In the genomic region with DNA sequence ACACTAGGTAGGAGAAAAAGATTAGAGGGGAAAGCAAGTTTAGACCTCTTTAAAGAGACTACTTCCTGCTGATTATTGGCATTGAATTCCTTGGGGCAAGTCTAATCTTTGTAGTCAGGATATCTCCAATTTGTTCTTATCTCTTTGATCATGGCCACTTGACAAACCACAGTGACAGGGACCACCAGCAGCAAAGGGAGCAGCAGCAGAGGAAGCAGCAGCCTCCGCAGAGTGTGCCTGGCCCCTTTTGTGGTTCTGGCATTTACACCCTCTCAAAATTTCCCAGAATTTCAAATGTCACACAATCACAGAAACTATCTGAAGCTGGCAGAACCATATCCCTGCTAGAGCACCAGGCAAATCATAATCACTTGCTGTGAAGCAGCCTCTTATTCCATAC, we compare ENCODE assay signal across 25 mouse cellular contexts. TPM values are rescaled to one million over a fixed set of nuclear protein-coding genes. Genes with fewer than 3 reads are reported as not detected.
DNase-seq lines count a peak whose midpoint lies in the region; ATAC-seq lines count a peak whose summit lies in the region.
"Had no signal": no experiment of that assay in that cellular context is flagged by ENCODE, and none has a peak within 500 bp of the region (broad histone marks: within the 10 kb centered on the region; RNA-seq: fewer than 3 reads in every experiment).

No protein-coding gene starts in this region.

- no peak for DNase-seq in right cerebral cortex, postnatal 10 days (ENCODE audit: low spot score in 2 of 2)
- DNase-seq: adrenal gland, adult 2 months; adrenal gland, adult 8-10 months; adrenal gland, postnatal 10 days; adrenal gland, postnatal 14 days; adrenal gland, postnatal 25 days; adrenal gland, postnatal 36 days; B cell, adult 2 months; cerebellum, adult 11 months; cerebellum, adult 11-12 months; cerebellum, adult 18-20 months had no signal

- H3K36me3 ChIP-seq in kidney, embryonic 16.5 days (ENCODE audit: insufficient read depth, low read length), result no peaks in the 10 kb centered on the region
- H3K36me3 ChIP-seq: G1E had no signal

- no peak overlapping the region for H3K27ac ChIP-seq in kidney, embryonic 16.5 days (ENCODE audit: low read length)

- no peak overlapping the region for H3K9ac ChIP-seq in kidney, embryonic 16.5 days (replicated peaks; ENCODE audit: low read length)

- 69% methylated on average over 1 of the region's 1 CpGs for WGBS in kidney, embryonic 16.5 days

- H3K27me3 ChIP-seq in kidney, embryonic 16.5 days (ENCODE audit: insufficient read depth, low read length), result no peaks in the 10 kb centered on the region
- H3K27me3 ChIP-seq: CH12.LX had no signal

- ATAC-seq in common myeloid progenitor, adult 5-6 weeks (replicated peaks; ENCODE audit: low read depth, poor library complexity, severe bottlenecking), result peak; percentile 62
- ATAC-seq in granulocyte monocyte progenitor cell, adult 5-6 weeks (replicated peaks; ENCODE audit: poor library complexity, severe bottlenecking), result peak; percentile 65; the same call in 1 of the 2 replicates
- no peak for ATAC-seq in kidney, embryonic 16.5 days (ENCODE audit: low FRiP score, low TSS enrichment)
- ATAC-seq: activated CD4-positive, CD25-positive, alpha-beta regulatory T cell, adult 4 months; CD4-positive, CD25-positive, alpha-beta regulatory T cell, adult 4 months; Patski had no signal

- H3K9me3 ChIP-seq in kidney, embryonic 16.5 days (ENCODE audit: low read length), result no peaks in the 10 kb centered on the region
- H3K9me3 ChIP-seq: G1E had no signal

- H3K4me3 ChIP-seq in kidney, embryonic 16.5 days (ENCODE audit: low read length), result no peak overlapping the region

- no peak overlapping the region for H3K4me2 ChIP-seq in kidney, embryonic 16.5 days (replicated peaks; ENCODE audit: low read depth, low read length)

- H3K4me1 ChIP-seq in kidney, embryonic 16.5 days (ENCODE audit: insufficient read depth, low read length), result no peaks in the 10 kb centered on the region

RNA-seq across cellular contexts. Expression of a gene that starts 17.5 kb away (rescaled TPM):
- 12.2 and 16.4 TPM in 2 replicates for total RNA-seq in common myeloid progenitor, adult 5-6 weeks (2017)
- total RNA-seq in granulocyte monocyte progenitor cell, adult 5-6 weeks (2014; fragmentation: Nextera tagmentation), result 4.2 and 4.3 TPM in 2 replicates
- 7.6 and 13.3 TPM in 2 replicates for total RNA-seq in granulocyte monocyte progenitor cell, adult 5-6 weeks (2017)
- polyA plus RNA-seq in kidney, embryonic 16.5 days (2015; fragmentation: Nextera tagmentation; extraction: Ambion mirVana), result 15.3 and 16.4 TPM in 2 replicates

RNA-seq across cellular contexts. Expression of a gene that starts 17.6 kb away (rescaled TPM):
- total RNA-seq in common myeloid progenitor, adult 5-6 weeks (2017), result 0.82 TPM in 1 of 2 replicates, not detected in the other
- not detected in 2 replicates for total RNA-seq in granulocyte monocyte progenitor cell, adult 5-6 weeks (2014; fragmentation: Nextera tagmentation)
- 0.17 TPM in 1 of 2 replicates, not detected in the other for total RNA-seq in granulocyte monocyte progenitor cell, adult 5-6 weeks (2017)
- polyA plus RNA-seq in kidney, embryonic 16.5 days (2015; fragmentation: Nextera tagmentation; extraction: Ambion mirVana), result 0.57 and 0.84 TPM in 2 replicates
- total RNA-seq: adrenal gland, postnatal 14 days had no signal
- polyA plus RNA-seq: CD4-positive, CD25-positive, alpha-beta regulatory T cell, adult 4 months had no signal

RNA-seq across cellular contexts. Expression of a gene that starts 24.1 kb away (rescaled TPM):
- not detected in 2 replicates for total RNA-seq in common myeloid progenitor, adult 5-6 weeks (2017)
- total RNA-seq in granulocyte monocyte progenitor cell, adult 5-6 weeks (2014; fragmentation: Nextera tagmentation), result not detected in 2 replicates
- total RNA-seq in granulocyte monocyte progenitor cell, adult 5-6 weeks (2017), result not detected in 2 replicates
- not detected in 2 replicates for polyA plus RNA-seq in kidney, embryonic 16.5 days (2015; fragmentation: Nextera tagmentation; extraction: Ambion mirVana)
- total RNA-seq: adrenal gland, adult 18-20 months; adrenal gland, adult 2 months; adrenal gland, adult 8-10 months; adrenal gland, postnatal 10 days; adrenal gland, postnatal 14 days; adrenal gland, postnatal 25 days; adrenal gland, postnatal 36 days; adrenal gland, postnatal 4 days; CH12.LX; ES-E14; G1E; MEL had no signal
- polyA plus RNA-seq: adrenal gland, adult 2 months; brain, embryonic 14.5 days; C2C12; CD4-positive, CD25-positive, alpha-beta regulatory T cell, adult 4 months; G1E; Patski had no signal

RNA-seq across cellular contexts. Expression of a gene that starts 29.3 kb away (rescaled TPM):
- 36.8 and 45.9 TPM in 2 replicates for total RNA-seq in common myeloid progenitor, adult 5-6 weeks (2017)
- total RNA-seq in granulocyte monocyte progenitor cell, adult 5-6 weeks (2014; fragmentation: Nextera tagmentation), result 25.4 and 33.5 TPM in 2 replicates
- total RNA-seq in granulocyte monocyte progenitor cell, adult 5-6 weeks (2017), result 21.9 and 31.7 TPM in 2 replicates
- polyA plus RNA-seq in kidney, embryonic 16.5 days (2015; fragmentation: Nextera tagmentation; extraction: Ambion mirVana), result 20.6 and 24.0 TPM in 2 replicates

RNA-seq across cellular contexts. Expression of a gene that starts 29.3 kb away (rescaled TPM):
- 0.05 and 0.49 TPM in 2 replicates for total RNA-seq in common myeloid progenitor, adult 5-6 weeks (2017)
- total RNA-seq in granulocyte monocyte progenitor cell, adult 5-6 weeks (2014; fragmentation: Nextera tagmentation), result 0.19 TPM in 1 of 2 replicates, not detected in the other
- total RNA-seq in granulocyte monocyte progenitor cell, adult 5-6 weeks (2017), result not detected in 2 replicates
- polyA plus RNA-seq in kidney, embryonic 16.5 days (2015; fragmentation: Nextera tagmentation; extraction: Ambion mirVana), result 2.3 TPM in 2 replicates
